Mouse (Mus musculus) R1 (cell line): ENCODE results near the gene Gm32687.
"Not testable (repeated sequence)": the region's sequence is repeated elsewhere in the genome, so short reads cannot be mapped to it uniquely, and the experiment has no call there.

Experiments
- DNase-seq: peaks from one replicate; pipeline ENCODE4 v3.0.0-alpha.2; 2018; ENCODE audit warnings: low read depth, low spot score

Gene Gm32687

DNA sequence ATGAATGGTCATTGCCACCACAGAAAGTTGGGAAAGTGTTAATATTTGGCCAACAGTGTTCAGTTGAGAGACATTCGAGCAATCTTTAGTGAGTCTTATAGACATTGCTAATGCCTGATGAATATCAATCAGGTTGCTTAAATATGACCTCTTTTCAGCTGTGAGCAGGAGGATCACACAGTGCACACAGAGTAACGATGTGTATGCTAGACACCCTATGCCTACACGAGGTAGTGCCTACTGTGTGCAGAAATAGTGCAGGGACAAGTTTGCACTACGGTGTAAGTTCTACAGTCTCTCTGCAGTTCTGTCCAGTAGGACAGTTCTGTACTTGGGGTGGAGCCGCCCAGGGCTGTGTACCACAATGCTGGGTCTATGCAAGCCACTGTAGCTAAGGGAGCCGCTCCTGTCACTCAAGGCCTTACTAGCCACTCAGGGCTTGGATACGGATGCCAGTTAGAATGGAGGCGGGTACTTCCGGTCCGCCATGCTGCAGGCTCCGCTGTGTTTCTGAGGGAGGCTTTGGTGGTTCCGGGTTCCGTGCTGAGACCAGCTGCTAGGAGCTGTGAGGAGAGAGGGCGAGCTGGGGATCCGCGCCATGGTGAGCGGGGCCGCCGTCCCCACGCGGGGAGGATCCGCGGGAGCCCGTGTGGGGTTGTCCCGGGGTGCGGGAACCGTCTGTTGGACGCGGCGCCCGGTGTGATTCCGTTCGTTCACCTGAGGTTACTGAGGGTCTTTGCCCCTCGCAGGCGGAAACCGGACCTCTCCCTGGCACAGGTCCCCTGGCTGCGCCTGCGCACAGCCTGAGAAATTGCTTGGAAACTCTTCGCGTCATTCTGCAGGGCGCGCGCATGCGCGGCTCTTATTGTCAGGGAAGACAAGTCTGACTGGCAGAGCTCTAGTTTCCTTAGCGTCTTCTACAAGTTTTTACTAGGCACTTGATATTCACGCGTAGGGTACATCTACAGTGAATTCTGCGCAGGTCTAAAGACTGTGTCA, at the start of gene Gm32687:
Gene Gm32687, plus strand, starts transcription at position 526 of the 999 bp plus-strand sequence.
- not testable (repeated sequence) for DNase-seq

DNA sequence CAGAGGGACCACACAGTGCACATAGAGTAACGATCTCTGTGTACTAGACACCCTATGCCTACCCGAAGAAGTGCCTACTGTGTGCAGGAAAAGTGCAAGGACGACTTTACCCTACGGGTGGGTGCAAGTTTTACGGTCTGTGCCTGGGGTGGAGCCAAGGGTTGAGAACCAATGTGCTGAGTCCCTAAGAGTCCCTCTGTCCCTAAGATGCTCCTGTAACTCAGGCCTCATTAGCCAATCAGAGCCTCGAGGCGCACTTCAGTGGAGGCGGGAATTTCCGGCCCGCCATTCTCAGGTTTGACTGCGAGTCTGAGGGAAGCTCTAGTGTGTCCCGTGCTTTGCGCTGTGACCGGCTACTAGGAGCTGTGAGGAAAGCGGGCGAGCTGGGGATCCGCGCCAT, 17.5 kb upstream of the Gm32687 start:
- DNase-seq: not testable (repeated sequence)

DNA sequence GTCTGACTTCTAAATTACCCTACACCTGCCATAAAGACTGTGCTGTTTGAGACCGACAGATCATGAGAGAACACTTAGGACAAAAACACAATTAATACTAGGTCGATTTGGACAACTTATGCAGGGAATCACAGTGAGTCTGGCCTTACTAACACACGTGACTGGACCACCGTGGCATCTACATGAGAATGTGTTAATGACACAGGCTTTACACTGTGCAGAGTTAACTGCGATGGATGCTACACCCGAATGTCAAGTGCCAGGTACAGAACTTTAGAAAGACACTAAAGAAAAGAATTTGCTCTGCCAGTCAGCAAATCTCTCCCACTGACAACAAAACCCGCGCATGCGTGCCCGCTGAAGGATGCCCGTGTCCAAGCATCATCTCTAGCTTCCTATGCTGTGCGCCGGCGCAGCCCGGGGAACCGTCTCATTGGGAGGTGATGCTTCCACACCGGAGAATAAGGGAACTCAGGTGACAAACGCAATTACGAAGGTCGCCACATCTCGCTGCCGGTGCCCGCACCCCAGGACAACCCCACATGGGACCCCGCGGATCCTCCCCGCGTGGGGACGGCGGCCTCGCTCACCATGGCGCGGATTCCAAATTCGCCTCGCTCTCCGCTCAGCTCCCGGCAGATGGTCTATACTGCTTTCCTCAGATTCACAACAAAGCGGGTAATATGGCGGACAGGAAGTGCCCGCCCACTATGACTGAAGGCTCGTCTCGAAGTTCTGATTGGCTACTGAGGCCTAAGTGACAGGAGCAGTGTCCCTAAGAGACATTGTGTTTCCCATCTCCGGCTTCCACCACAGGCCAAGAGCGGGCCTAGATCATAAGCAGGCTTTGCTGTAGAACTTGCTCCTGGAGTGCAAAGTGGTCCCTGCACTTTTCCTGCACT, 66.4 kb downstream of the Gm32687 start, which contains the start of gene Zfp781:
Gene Zfp781, minus strand, starts transcription at position 639 of the 902 bp plus-strand sequence.
- DNase-seq: not testable (repeated sequence)
